Mouse (Mus musculus) thymus, adult 2 months (tissue): ENCODE measurements around the gene Ube2g2. TPM values are rescaled to one million over a fixed set of nuclear protein-coding genes. Genes with fewer than 3 reads are reported as not detected.

ENCODE experiments used
- DNase-seq: peaks from one replicate; pipeline ENCODE4 v3.0.0; 2021
- H3K27ac ChIP-seq: fragments of 200-500 bp; 2 replicates; pipeline ENCODE4 v1.5.1; 2012; ENCODE audit warnings: low read length, control low read depth; ENCODE audit not compliant: control insufficient read depth, insufficient read depth
- H3K27me3 ChIP-seq: fragments of 200-500 bp; 2 replicates; pipeline ENCODE4 v1.6.1; 2012; ENCODE audit warnings: mild to moderate bottlenecking, low read length, moderate library complexity, mixed read lengths; ENCODE audit not compliant: control insufficient read depth, insufficient read depth
- H3K36me3 ChIP-seq: fragments of 200-500 bp; 2 replicates; pipeline ENCODE4 v1.6.1; 2012; ENCODE audit warnings: mild to moderate bottlenecking, low read length, moderate library complexity; ENCODE audit not compliant: control insufficient read depth, insufficient read depth
- H3K4me1 ChIP-seq: fragments of 200-500 bp; replicated peaks from 2 replicates; pipeline ENCODE4 v1.6.1; 2012; ENCODE audit warnings: low read length; ENCODE audit not compliant: control insufficient read depth, insufficient read depth
- H3K4me3 ChIP-seq: fragments of 200-500 bp; 2 replicates; pipeline ENCODE4 v1.5.1; 2012; ENCODE audit warnings: mild to moderate bottlenecking, low read length, control low read depth, moderate library complexity; ENCODE audit not compliant: control insufficient read depth, insufficient read depth
- CTCF ChIP-seq: fragments of 200-500 bp; IDR thresholded peaks from 2 replicates; pipeline ENCODE4 v1.5.1; 2012; ENCODE audit warnings: mild to moderate bottlenecking, control low read depth, low read length, moderate library complexity, borderline replicate concordance; ENCODE audit not compliant: control insufficient read depth, poor library complexity, insufficient read depth; ENCODE audit errors: extremely low read depth
- POLR2A ChIP-seq: fragments of 200-500 bp; IDR thresholded peaks from 2 replicates; pipeline ENCODE4 v1.6.1; 2012; ENCODE audit warnings: mild to moderate bottlenecking, low read length, control low read depth, moderate library complexity; ENCODE audit not compliant: control insufficient read depth, poor library complexity, insufficient read depth; ENCODE audit errors: extremely low read depth
- WGBS: fragments of 180-500 bp; shearing (Covaris S2); methylation state at CpG from one replicate; pipeline ENCODE4 v1.1.7; 2018; 5-methylcytosine and 5-hydroxymethylcytosine counted together
- polyA plus RNA-seq: library from polyadenylated mRNA; depleted of rRNA; stranded (reverse); fragments of >200 nt; gene quantifications from 2 replicates; pipeline ENCODE4 v1.2.3, GENCODE M21; 2012

The Ube2g2 gene
- polyA plus RNA-seq, 1 experiment = 52.6 TPM

DNA sequence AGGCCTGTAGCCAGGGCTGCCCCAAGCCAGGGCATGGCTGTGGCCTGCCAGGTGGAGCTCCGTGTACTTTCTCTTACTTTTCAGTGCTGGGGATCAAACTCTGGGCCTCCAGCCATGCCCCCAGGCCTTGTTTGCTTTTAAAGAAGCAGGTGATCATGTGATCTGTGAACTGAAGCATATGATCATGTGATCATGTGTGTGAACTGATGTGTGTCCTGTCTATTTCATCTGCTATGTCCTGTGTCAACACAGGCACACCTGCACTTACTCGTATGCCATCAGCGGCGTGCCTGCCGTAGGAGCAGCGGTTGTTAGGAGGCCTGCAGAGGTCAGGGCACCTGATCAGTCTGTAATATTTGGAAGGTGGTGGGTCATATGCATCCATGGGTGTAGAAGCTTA, 11.9 kb downstream of the Ube2g2 start:
- TF ChIP-seq CTCF = no peak
- no peak for TF ChIP-seq POLR2A
- Histone ChIP-seq H3K4me3 (no peak overlapping the region), H3K27me3 (no peaks in the 10 kb centered on the region), H3K4me1 (peaks cover 8% of the 10 kb centered on the region), H3K36me3 (peaks cover 18% of the 10 kb centered on the region), H3K27ac (no peak overlapping the region)
- 81% methylated on average over 6 of the region's 6 CpGs for WGBS
- no peak for DNase-seq

DNA sequence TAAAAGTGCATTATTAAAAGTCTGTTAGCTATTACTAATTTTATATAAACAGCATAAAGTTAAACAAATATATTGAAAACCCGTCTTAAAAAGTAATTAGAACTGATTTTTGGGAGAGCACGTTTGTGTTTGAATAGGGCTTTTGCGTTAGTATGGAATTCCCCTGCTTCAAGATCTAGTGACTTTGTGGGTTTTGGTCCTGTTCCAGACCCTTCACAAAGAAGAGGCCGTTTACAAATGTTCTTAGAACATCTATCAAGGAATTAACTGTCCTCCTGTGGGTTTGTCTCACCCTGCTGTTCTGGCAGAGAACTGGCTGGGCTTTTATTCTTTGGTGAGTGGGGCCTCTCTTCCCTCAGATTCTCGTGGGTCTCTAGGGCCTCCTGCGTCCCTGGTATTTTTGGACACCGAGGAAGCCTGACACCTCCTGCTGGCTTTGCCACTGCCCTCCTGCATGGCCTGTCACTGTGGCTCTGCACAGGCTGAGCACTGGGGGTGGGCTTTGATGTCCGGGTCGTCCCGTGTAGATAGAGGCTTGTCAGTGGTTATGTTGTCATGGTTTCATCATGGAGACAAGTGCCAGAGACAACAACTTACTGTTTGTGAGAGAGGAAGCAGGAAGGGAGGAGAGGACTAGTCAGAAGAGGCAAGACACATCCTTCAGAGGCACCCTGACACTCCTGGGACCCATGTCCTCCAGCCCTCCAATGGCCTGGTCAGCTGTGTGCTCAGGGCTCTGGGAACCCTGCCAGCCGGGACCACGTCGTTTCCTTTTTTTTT, 12.6 kb downstream of the Ube2g2 start:
- 41% methylated on average over 13 of the region's 13 CpGs for WGBS
- Histone ChIP-seq H3K4me3 (no peak overlapping the region), H3K36me3 (peaks cover 18% of the 10 kb centered on the region), H3K27me3 (no peaks in the 10 kb centered on the region), H3K4me1 (peaks cover 8% of the 10 kb centered on the region), H3K27ac (peak overlapping the region; percentile 15; the same call in 1 of the 2 replicates)
- no peak for DNase-seq
- TF ChIP-seq POLR2A (no peak), CTCF (no peak)

DNA sequence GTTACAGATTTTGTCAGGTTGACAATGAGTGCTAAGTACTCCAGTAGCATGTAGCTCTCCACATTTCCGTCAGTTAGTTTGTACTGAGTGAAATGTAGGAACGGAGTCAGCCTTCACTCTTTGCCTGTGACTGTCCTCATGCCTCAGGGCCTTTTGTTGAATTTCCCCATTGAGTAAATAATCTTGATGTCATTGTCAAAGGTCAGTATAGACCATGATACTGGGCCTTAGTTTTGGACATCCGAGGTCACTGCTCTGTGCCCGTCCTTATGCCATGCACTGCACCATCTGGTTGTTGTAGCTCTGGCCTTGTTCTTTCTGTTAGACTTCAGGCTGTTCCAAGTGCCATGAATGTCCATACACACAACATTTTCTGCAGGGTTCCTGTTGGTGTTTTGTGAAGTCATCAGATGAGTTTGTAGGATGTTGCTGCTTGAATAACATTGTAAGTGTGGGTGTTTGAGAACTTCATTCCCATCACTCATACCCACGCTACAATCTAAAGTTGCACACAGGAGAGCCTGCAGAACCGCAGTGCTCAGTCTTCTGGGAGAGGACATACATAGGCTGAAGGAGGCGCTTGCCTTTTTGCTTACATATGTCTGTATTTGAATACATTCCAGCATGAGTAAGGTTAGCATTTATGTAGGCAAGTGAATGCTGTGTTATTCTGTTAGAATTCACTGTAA, 14.3 kb downstream of the Ube2g2 start:
- WGBS = 98% methylated on average over 7 of the region's 7 CpGs
- Histone ChIP-seq H3K27ac (no peak overlapping the region), H3K27me3 (no peaks in the 10 kb centered on the region), H3K36me3 (peaks cover 27% of the 10 kb centered on the region), H3K4me1 (peaks cover 8% of the 10 kb centered on the region), H3K4me3 (no peak overlapping the region)
- DNase-seq = no peak
- no peak for TF ChIP-seq POLR2A
- no peak for TF ChIP-seq CTCF

DNA sequence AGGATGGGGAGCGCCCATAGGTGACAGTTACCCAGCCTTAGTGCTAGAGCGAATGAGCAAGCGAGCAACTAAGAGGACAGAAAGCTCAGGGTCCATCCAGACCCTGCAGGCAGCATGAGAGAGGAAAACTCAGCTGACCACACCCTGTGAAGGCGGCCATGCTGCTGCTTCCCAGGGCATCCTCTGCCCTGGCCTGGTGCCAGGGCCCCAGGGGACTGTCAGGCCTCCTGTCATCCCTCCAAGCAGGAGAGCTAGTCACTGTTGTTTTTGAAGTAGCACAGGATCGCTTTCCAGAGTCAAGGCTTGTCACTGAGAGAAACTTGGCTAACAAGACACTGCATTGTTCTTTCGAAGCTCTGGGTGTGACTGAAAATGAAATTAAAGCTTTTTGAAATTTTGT, 16.9 kb downstream of the Ube2g2 start:
- H3K27me3 ChIP-seq = no peaks in the 10 kb centered on the region
- H3K4me3 ChIP-seq = no peak overlapping the region
- no peak overlapping the region for H3K27ac ChIP-seq
- H3K4me1 ChIP-seq = peaks cover 6% of the 10 kb centered on the region
- TF ChIP-seq POLR2A (no peak), CTCF (no peak)
- peaks cover 42% of the 10 kb centered on the region for H3K36me3 ChIP-seq
- WGBS = 92% methylated on average over 6 of the region's 6 CpGs
- DNase-seq = no peak

DNA sequence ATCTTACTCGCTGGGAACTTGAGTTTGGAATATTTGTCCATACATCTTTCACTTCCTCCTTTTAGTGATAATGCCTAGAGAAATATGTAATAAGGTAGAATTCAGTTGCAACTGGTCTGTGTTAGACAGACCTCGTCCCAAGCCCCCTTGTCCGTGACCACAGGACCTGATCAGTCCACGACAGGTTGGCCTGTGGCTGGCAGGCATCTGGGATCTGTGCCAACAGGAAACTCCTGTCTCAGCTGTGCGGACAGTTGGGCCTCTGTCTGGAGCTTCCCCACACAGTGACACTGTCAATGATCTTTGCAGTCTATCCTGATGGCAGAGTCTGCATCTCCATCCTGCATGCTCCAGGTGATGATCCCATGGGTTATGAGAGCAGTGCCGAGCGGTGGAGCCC, 21.1 kb downstream of the Ube2g2 start:
- TF ChIP-seq CTCF = no peak
- no peak for TF ChIP-seq POLR2A
- peaks cover 50% of the 10 kb centered on the region for H3K36me3 ChIP-seq
- WGBS = 62% methylated on average over 7 of the region's 7 CpGs
- no peak overlapping the region for H3K27ac ChIP-seq
- H3K4me3 ChIP-seq = no peak overlapping the region
- H3K27me3 ChIP-seq = no peaks in the 10 kb centered on the region
- DNase-seq = no peak
- no peaks in the 10 kb centered on the region for H3K4me1 ChIP-seq

DNA sequence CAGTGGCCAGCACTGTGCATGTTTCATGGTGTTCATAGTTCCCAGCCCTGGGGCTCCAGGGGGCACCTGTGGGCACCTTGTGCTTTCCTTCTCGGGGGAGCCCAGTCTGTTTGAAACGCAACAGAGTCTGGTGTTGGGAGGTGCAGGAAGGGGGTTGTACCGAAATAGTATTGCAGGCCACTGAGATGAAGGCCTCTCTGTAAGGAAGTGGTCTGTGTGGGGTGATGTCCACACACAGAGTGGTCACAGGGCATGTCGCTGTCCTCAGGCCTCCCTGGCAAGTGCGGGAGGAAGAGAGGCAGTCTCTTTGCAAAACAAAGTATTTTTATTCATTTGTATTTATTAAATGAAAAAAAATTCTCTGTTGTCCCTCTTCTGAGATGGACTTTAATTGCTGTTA, 23.5 kb downstream of the Ube2g2 start:
- no peak overlapping the region for H3K27ac ChIP-seq
- no peak for TF ChIP-seq CTCF
- TF ChIP-seq POLR2A = no peak
- H3K4me1 ChIP-seq = no peaks in the 10 kb centered on the region
- WGBS = 82% methylated on average over 5 of the region's 5 CpGs
- H3K4me3 ChIP-seq = no peak overlapping the region
- no peaks in the 10 kb centered on the region for H3K27me3 ChIP-seq
- DNase-seq = no peak
- H3K36me3 ChIP-seq = peaks cover 47% of the 10 kb centered on the region

DNA sequence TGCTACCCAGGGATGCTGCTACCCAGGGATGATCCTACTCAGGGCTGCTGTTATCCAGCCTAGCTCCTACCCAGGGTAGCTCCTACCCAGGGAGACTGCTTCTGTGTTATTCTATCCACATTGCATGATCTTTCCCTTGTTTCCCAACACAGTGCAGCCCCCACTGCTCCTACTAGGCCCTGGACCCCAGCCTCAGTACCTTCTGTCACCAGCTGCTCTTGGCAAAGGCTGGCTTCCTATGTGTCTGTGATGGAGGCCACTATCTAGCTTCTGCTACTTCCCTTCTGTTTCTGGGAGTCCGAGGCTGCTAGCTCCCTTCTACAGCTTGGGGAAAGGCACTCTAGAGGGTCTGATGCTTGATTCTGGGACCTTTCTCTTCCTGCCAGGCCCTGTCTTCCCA, 25.4 kb downstream of the Ube2g2 start:
- Histone ChIP-seq H3K27me3 (no peaks in the 10 kb centered on the region), H3K4me1 (no peaks in the 10 kb centered on the region), H3K4me3 (no peak overlapping the region), H3K36me3 (peaks cover 32% of the 10 kb centered on the region), H3K27ac (no peak overlapping the region)
- DNase-seq = no peak
- WGBS = 68% methylated on average over 1 of the region's 1 CpGs
- TF ChIP-seq CTCF (no peak), POLR2A (no peak)
